Mouse (Mus musculus) kidney, postnatal 4 days (tissue): ENCODE results near the gene Mindy4.
"Not testable (repeated sequence)": the region's sequence is repeated elsewhere in the genome, so short reads cannot be mapped to it uniquely, and the experiment has no call there.

ENCODE experiments used
- DNase-seq, 2 experiments: peaks; one replicate each; pipeline ENCODE4 v3.0.0; 2021; ENCODE audit warnings: mixed read lengths in 2 of 2

Gene Mindy4

GRCm38 (mm10) chr6:55202913-55203910 lies at the start of gene Mindy4:
Gene Mindy4, plus strand, starts transcription at chr6:55203383.
- peak; percentile 87 to 93 for DNase-seq

- DNase-seq: no peak
Observed at GRCm38 (mm10) chr6:55159256-55159655, 43.9 kb upstream of the Mindy4 start.

GRCm38 (mm10) chr6:55161311-55161761 lies 41.8 kb upstream of the Mindy4 start:
- DNase-seq: no peak

GRCm38 (mm10) chr6:55163046-55163584 lies 40.1 kb upstream of the Mindy4 start:
- DNase-seq: no peak

- DNase-seq: peak; percentile 77 to 81
Observed at GRCm38 (mm10) chr6:55166777-55167463, 36.3 kb upstream of the Mindy4 start.

- no peak for DNase-seq
Observed at GRCm38 (mm10) chr6:55169818-55170217, 33.4 kb upstream of the Mindy4 start.

GRCm38 (mm10) chr6:55171638-55172037 lies 31.5 kb upstream of the Mindy4 start:
- no peak for DNase-seq

GRCm38 (mm10) chr6:55173171-55173570 lies 30.0 kb upstream of the Mindy4 start:
- no peak for DNase-seq

GRCm38 (mm10) chr6:55173941-55174349 lies 29.2 kb upstream of the Mindy4 start:
- DNase-seq: no peak

GRCm38 (mm10) chr6:55174741-55175181 lies 28.4 kb upstream of the Mindy4 start, which contains the start of gene Inmt:
Gene Inmt, minus strand, starts transcription at chr6:55175043.
- peak; percentile 48 to 57 for DNase-seq

- peak; percentile 35 to 45 for DNase-seq
Observed at GRCm38 (mm10) chr6:55175456-55175855, 27.7 kb upstream of the Mindy4 start.

GRCm38 (mm10) chr6:55175892-55176291 lies 27.3 kb upstream of the Mindy4 start:
- DNase-seq: peak; percentile 16 to 32

GRCm38 (mm10) chr6:55177060-55177732 lies 26.0 kb upstream of the Mindy4 start:
- peak; percentile 44 to 58 for DNase-seq

- peak; percentile 22 to 30 for DNase-seq
Observed at GRCm38 (mm10) chr6:55179560-55179959, 23.6 kb upstream of the Mindy4 start.

- no peak for DNase-seq
Observed at GRCm38 (mm10) chr6:55182655-55183430, 20.3 kb upstream of the Mindy4 start.

- not testable (repeated sequence) for DNase-seq
Observed at GRCm38 (mm10) chr6:55187827-55188226, 15.4 kb upstream of the Mindy4 start.

- DNase-seq: no peak
Observed at GRCm38 (mm10) chr6:55189406-55189805, 13.8 kb upstream of the Mindy4 start.

- no peak for DNase-seq
Observed at GRCm38 (mm10) chr6:55191537-55191936, 11.6 kb upstream of the Mindy4 start.

- DNase-seq: no peak
Observed at GRCm38 (mm10) chr6:55193171-55193570, 10.0 kb upstream of the Mindy4 start.

GRCm38 (mm10) chr6:55199047-55199446 lies 4.1 kb upstream of the Mindy4 start:
- no peak for DNase-seq

GRCm38 (mm10) chr6:55203931-55204330 lies 748 bp downstream of the Mindy4 start:
- peak in 1 of 2 experiments; percentile 18 for DNase-seq

GRCm38 (mm10) chr6:55207786-55208185 lies 4.6 kb downstream of the Mindy4 start:
- no peak for DNase-seq
